Mouse (Mus musculus) adrenal gland, postnatal 4 days (tissue): ENCODE measurements at regions not wholly inside any gene's neighbourhood (a gene's known extent, or its start where the extent isn't known, plus 50 kb on each side); places are given as distances from the start of the nearest gene placed in this dataset.
"Not testable (repeated sequence)": the region's sequence is repeated elsewhere in the genome, so short reads cannot be mapped to it uniquely, and the experiment has no call there.

Experiments used
- DNase-seq, 2 experiments: peaks; one replicate each; pipeline ENCODE4 v3.0.0; 2021 to 2022; ENCODE audit warnings: low spot score in 2 of 2, mixed read lengths in 2 of 2

DNA sequence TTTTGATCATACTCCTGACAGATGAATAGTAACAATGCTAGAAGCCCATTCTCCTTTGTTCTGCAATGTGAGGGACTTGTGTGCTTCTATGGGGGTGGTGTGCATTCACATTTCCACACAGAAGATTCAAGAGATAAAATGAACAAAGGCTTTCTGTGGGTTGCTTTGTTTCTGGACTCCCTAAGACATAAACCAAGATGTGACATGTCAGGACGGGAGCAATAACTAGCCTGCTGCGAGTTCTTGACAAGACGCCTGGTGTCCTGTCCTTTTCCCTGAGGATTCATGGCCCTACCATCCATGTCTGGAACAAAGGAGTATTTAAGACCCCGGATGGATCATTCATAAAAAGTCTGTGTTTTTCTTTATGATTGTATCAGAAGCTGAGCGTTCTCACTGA is 874.7 kb downstream of the Robo1 start:
- DNase-seq = no peak

- DNase-seq = no peak
Measured at GRCm38 (mm10) chr16:73182258-73182657, 874.2 kb downstream of the Robo1 start.

DNA sequence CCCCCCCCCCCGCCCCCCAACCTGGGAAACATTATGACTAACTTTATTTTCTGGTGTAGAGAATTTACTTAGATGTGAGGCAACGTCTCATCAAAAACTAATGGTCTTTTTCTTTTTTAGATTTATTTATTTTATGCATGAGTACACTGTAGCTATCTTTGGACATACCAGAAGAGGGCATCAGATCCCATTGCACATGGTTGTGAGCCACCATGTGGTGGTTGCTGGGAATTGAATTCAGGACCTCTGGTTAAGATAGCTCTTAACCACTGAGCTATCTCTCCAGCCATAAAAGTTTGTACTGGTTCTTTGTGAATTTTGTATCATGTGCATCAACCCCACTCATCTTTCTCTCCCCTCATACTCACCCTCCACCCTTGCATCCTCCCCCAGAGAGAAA is 847.3 kb downstream of the Robo1 start:
- no peak for DNase-seq

DNA sequence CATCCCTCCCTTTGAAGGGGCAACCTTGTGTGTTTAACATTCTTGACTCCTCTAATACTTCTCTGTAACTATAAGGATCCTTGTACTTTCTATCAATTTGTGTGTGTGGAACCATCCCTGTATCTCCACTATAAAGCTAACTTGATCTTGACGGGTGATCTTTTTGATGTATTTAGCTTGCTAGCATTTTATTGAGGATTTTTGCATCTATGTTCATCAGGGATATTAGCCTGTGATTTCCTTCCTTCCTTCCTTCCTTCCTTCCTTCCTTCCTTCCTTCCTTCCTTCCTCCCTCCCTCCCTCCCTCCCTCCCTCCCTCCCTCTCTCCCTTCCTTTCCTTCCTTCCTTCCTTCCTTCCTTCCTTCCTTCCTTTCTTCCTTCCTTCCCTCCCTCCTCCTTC is 819.8 kb downstream of the Robo1 start:
- not testable (repeated sequence) for DNase-seq

DNA sequence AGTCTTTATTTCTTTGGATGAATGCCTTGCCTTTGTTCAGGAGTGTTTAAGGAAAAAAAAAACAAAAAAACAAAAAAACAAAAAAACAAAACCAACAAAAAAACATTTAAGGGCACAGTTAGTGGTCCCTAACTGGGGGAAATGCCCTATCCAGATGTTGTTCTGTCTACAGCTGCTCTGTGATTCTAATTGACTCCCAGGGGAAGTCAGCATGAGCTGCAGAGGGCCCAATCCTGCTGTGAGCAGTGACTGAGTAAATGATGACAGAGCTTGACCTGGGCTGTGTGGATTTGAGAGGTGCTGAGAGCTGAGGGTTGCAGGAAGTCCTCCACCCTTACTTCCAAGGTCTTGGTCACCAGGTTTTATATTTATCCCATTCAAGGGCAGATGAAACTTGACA is 812.5 kb downstream of the Robo1 start:
- DNase-seq = no peak

GRCm38 (mm10) chr16:73117338-73117737 is 809.2 kb downstream of the Robo1 start:
- no peak for DNase-seq

GRCm38 (mm10) chr16:73108021-73108452 is 799.9 kb downstream of the Robo1 start:
- no peak for DNase-seq

DNA sequence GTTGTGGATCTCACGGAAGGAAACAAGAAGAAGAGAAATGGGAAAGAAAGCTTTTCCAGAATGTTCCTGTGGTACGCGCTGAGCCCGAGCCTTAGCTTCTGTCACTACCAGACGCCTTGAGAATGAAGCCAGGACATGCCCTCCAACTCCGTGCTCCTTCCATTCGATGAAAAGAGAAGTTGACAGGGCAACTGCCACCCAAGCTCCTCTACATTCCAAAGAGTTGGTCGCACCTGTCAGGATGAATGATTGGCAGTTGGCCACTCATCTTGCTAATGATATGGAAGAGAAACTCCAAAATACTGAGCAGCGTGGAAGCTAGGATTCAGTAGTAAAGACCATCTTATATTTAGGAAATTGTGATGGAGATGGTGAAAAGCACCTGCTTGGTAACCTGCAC is 799.5 kb downstream of the Robo1 start:
- DNase-seq = no peak

GRCm38 (mm10) chr16:73105496-73105895 is 797.4 kb downstream of the Robo1 start:
- DNase-seq = no peak

DNA sequence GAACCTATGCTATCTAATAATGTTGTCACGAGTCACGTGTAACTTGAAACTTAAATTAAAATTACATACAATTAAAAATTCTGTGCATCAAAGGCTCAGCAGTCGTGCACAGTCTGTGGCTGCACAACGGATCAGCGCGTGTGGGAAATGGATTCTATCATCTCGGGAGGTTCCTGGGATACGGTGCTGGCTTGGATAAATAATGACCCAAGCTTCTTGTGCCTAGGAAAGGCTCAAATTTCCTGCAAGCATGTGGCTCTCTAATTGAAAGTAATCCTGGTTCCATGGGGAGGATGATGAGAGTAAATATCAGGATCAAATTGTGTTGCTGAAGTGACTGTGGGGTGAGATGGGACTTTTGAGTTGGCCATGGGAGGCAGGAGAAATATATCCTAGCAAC is 792.2 kb downstream of the Robo1 start:
- no peak for DNase-seq

DNA sequence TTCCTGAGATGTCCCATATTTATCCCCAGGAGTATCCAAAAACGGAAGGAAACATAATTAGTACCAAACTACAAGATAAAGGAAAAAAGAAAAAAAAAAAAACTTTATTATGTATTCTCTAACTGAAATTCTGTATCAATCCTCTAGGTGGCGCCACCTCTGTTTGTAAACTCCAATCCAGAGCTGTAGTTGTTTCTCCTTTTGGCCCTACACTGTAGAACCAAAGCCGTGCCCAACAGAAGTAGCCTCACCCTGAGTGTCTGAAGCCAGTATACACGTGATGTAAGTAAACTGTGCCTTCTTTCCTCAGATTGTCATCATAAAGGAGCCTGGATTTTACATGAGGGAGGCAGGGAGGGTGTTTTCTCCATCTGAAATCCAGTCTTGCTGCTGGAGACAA is 790.7 kb downstream of the Robo1 start:
- no peak for DNase-seq

DNA sequence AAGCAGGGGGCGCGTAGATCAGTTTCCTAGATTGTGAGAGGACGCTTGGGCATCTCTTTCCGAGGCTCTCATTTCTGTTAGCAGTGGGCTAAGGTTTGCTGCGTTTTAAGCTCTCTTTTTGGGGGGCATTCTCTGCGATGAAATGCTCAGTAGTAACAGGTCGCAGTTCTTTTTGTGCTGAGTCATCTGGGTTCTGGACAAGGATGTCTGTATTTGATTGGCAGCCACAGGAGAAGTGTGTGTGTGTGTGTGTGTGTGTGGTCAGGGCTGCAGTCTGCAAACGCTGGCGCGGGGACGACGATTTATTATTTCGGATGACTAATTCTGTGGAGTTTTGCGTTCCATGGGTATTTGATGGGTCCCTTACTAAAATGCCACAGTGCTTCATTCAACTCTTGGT is 789.1 kb downstream of the Robo1 start:
- DNase-seq = no peak

DNA sequence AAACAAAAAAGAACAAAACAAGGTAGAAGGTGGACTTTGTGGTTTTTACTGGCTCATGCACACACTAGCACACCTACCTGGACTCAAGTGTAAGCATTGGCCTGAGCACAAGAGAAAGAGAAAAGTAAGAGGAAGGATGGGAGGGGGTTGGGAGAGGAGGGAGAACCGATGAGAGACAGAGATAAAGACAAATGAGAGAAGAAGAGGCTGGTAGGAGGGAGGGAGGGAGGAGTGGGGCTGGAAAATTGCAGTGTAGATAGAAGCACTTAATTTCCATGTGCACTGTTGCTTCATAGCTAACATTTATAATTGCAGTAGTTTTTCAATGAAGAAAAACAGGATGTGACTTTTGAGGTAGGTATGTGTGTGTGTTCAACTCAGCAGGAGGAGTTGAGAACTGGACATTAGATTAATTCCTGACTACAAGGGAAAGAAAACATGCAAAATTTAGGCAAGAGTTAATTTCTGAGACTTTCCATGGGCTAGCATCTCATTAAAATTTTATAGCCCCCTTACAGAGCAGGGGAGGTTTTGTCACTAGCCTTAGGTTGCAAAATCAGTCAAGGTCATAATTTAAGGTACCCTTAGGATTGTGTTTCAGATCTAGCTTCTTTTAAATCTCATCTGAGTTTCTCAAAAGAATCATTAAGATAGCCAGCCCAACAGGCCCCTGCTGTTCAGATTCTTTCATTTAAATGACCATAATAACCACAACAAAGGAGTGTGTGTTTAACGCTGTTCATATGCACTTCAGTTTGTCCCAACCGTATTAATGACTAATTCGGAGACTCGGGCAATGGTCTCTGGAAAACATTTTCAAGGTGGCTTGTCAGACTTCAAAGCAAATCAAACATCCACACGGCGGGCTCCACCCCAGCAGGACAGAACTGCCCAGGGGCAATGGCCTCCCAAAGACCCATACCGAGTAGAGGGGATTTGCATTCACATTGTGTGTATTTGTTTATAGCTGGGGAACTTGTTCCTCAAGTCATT is 788.3 kb downstream of the Robo1 start:
- DNase-seq = no peak
